Mouse (Mus musculus): Measurements from ENCODE around the gene Grap2.

The Grap2 gene

DNA sequence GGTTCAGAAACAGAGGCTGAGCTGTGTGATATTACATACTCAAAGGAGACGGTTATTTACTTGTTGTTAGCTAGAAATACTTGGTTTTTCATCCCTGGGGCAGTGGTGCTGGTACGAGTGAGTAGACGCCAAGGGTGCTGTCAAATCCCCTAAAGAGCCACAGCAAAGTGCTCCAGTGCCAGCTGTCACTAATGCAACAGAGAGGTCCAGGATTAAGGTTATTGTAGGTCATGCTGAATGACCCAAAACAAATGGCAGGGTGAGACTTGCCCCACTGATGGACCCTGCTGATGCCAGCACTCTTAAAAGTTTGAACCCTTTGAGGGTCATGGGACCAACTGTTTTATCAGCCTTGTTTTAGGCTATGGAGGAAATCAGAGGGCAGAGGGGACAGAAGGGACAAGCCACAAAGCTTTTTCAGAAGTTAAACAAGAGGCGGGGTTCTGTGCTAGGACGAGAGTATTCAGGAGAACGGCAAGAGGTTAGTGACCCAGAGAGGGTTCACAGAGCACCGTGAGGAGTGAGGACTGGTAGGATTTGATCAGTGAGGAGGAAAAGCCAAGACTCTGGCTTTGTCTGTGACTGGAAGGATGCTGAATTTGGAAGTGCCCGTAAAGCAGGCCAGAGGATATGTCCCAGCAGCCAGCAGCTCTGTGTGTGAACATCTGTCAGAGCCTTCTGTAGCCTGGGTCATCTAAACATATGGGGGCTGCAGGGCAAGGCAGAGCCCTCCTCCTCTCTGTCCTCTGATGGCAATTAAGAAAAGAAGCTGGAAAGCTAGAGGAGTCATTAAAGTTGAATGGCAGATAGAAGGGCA, 112.6 kb downstream of the Grap2 start:
- no peak for DNase-seq

DNA sequence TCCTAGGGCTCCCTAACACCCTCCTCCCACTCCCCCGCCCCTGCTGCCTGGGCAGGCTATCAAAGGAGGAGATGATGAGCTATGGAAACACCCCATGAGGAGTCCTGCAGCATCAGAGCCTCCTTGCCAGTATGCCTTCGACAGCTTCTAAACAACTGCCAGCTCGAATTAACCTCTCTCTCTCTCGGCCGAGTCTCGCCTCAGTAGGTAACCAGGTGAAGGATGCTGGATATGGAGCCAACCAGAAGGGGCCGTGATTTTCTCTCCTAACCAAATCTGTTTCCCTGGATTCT, 113.2 kb downstream of the Grap2 start:
- DNase-seq: peak; percentile 54

DNA sequence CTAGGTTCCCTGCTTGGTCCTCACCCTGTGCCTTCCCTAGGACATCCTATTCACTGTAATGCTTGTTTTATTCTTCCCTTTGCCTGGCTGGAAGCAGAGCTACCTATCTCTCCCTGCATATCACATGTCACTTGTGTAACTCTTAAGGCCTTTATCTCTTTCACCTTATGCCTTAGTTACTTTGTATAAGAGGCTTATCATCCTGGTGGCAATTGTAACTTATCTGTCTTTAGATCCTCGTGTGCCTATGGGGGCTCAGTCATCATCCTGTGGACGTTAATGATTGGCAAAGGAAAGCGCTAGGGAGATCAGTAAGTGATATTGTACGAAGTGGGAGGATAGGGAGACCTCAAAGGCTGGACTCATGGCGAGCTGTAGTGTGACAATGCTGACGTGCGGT, 116.1 kb downstream of the Grap2 start:
- DNase-seq: no peak

DNA sequence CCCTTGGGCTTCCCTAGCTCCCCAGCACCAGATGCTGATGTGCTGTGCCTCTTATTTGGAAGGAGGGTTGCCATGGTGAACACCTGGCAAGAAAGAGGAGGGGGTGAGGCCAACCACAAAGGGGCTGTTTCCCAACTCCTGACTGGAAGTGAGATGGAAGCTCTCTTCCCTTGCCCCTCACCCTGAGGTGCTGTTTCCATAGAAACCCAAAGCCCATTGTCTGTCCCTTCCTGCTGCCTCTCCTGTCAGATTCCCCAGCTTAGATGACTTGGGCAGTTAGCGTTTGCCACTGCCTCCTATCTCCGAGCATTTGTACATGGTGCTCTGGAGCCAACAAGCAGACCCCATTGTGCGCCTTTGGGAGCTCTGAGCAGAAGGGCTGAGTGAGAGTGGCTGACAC, 121.1 kb downstream of the Grap2 start:
- DNase-seq: no peak

DNA sequence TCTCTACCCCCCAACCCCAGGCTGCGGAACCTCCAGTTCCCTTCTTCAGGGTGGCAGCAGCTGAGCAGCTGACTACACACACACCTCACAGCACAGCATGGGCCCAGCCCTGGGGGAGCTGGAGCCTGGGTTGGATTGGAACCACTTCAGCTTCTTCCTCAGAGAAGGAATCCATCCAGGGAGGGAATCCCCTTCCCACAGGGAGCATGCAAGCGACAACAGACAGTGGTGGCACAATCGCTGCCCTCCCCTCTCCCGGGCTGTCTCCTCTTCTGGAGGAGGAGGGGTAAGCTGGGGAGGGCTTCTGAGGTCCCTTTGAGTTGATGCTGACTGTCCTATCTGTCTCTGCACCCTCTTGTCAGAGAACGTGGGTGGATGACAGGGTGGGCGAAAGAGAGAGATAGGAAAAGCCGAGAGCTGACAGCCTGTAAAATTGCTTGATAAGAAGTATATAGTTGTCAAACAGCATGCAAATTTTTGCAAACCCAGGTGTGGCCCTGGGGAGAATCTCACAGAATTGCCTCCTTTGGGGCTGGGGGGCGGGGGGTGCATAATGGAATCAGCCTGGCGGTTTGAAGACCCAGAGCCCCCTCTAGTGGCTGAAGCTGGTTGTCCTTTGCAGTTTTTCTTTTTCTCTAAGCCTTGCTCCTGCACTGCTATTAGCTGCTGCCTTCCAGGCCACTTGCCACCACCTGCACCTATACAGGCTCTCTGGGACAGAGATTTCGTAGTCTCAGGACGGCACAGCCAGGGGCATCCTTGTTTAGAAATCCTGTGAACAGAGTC, 121.9 kb downstream of the Grap2 start:
- peak; percentile 74 for DNase-seq

DNA sequence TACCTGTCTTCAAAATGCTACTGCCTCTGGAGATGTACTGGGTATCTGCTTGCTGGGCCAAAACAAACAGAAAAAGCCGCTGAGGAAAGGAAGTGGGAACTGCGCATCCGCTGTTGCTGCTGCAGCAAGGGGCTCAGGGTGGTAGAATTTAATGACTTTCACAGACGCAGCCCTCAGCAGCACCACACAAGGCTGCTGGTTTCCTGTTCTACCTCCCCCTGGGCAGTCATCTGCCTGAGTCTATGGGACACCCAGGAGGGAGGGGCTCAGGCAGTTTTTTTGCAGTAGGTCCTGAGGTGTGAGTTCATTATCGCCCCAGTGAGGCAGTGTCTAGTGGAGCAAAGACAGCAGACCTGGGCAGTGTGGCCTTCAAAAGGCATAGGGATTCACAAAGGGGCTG, 125.2 kb downstream of the Grap2 start:
- DNase-seq: no peak

DNA sequence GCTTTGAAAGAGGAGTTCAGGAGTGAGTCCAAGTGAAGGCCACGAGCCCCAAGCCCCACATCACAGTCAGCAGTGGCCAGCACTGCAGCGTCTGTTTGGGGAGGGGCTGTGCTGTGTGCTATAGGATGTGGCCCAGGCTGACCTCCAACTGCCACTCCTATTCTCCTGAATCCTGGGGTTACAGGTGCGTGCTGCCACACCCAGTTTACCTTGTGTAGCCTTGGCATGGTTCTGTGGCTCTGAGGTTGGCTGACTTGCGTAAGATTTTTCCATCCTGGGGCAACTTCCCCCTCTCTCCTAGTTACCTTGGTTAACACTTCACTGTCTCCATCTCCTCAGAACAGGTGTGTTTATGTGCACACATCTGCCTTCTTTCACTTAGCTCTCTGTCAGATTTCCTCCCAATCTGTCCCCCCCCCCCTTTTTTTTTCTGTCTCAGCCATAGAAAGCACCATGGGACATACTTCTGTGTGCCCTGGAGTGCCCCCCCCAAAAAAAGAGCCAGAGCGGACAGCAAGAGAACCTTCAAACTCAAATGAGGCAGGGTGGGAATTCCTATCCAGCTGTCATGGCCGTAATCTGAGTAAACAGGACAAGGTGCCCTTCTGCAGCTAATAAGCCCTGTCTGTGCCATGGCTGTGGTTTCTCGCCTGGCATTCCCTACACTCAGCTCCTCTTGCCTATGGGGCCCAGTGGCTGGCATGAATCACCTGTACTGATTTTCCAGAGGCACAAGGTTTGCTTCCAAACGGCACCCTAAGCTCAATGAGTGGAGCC, 129.3 kb downstream of the Grap2 start:
- peak; percentile 30 for DNase-seq

All from lung, postnatal 10 days (tissue).